Mouse (Mus musculus) c-Kit-positive CD71-positive TER-119-negative erythroid progenitor cells, embryonic 14.5 days (primary cell): ENCODE results near the gene S1pr5.
"Not testable (repeated sequence)": the region's sequence is repeated elsewhere in the genome, so short reads cannot be mapped to it uniquely, and the experiment has no call there.

Source experiments
- DNase-seq: peaks from one replicate; pipeline ENCODE4 v3.0.0-alpha.2; 2013; ENCODE audit warnings: low read depth

The S1pr5 gene

DNA sequence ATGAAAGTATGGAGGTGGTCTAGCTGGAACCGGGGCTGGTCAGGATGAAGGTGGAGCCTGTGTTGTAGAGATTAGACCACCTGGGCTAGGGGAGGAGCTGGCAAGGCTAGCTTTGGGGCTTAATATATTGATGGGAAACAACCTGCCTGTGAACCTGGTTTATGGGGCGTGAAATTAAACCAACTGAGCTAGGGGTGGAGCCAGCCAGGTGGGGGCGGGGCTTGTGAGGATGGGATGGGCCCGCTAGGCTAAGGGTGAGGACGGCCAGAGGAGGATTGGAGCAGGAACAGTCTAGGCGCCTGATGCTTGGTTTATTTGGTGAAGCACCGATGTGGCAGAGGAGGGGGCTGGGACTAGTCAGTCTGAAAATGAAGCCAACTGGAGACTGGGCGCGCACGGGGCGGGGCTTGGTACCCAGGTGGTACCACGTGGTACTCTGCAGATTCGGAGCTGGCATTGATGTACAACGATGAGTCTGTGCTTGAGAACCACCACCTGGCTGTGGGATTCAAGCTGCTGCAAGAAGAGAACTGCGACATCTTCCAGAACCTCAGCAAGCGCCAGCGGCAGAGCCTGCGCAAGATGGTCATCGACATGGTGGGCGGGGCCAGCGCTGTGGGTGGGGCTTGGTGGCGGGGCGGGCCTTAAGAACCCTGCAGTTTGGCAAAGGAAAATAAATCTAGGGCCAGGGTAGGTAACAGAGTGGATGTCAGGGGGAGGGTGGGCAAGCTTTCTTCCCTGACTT, 43.5 kb downstream of the S1pr5 start:
- no peak for DNase-seq

DNA sequence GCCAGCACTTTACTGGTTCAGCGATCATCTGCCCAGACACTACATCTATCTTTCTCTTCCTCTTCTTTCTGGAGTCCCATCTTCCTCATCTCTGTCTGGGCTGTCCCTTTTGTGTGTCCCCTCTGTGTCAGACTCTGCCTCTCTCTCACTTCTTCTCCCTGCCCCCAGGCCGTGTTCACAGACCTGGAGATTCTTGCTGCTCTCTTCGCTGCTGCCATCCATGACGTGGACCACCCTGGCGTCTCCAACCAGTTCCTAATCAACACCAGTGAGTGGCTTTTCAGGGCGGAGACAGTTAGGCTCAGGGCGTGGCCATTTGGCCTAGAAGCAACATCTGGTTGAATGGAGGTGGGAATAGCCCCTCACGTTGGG, 44.1 kb downstream of the S1pr5 start:
- no peak for DNase-seq

DNA sequence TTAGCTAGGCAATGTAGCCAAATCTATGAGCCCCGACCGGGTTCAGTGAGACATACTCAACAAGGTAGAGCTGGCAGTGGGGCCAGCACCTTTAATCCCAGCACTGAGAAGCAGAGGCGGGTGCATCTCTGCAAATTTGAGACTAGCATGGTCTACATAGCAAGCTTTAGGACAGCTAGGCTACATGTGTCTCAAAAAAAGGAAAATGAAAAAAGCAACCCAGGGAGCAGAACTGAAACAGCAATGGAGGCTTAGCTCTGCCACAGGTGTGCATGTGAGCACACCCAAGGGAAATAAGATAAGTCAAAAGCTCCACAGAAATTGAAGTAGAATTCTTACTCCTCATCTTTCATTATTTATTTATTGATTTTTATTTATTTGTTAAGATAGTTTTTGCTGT, 49.3 kb downstream of the S1pr5 start:
- DNase-seq: no peak

DNA sequence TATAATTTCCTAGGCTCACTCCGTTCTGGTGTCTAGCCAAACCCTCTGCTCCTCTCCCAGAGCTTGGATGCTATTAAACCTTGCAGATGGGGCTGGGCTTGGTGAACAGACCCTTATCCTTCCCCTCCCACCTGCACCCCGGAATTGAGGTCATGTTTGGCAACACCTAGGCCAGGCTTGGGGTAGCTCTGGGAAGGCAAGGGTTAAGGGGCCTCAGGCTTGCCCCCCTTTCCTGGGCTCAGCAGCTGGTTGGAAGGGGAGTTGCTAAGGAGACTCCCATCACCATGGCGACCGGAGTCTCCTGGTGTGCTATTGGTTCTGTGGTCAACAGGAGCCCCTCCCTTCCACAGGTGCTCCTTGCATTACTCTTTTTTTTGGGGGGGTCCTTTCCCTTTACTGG, 50.3 kb downstream of the S1pr5 start:
- no peak for DNase-seq

DNA sequence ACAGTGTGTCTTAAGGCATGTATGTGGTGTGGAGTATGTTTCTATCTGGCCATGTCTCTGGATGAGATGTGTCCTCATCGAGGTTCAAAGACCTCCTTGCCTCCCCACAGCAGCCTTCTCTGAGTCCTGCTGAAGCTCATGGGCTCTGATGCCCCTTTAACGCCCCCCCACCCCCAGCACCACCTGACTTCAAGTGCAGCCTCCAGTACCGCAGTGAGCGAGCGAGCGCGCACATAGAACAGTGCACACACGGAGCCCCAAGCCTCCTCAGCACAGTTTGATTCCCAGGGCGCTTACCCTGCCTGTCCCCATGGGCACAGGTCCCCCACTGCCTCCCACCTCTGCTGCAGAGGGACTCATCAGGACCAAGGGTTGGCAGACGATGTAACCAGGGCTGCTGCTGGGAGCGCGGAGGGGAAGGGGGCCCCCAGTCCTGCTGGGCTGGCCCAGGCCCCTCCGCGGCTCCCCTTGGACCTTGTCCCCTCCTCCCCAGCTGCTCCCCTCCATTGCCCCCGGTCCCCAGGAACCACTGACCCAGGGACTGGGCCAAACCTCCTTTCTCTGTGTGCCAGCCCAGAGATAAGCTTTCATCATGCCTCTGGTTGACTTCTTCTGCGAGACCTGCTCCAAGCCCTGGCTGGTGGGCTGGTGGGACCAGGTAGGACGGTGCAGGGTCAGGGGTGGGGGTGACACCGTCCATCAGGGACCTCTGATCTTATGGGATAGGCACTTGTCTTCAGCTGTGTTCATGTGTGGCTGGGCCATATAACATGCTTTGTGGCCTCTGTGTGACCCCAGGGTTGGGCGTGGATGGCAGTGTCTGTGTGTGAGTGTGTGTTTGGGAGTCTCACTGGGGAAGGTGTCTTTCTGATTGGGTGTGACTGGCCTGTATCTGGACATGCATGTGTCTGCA, 51.5 kb downstream of the S1pr5 start:
- DNase-seq: no peak

DNA sequence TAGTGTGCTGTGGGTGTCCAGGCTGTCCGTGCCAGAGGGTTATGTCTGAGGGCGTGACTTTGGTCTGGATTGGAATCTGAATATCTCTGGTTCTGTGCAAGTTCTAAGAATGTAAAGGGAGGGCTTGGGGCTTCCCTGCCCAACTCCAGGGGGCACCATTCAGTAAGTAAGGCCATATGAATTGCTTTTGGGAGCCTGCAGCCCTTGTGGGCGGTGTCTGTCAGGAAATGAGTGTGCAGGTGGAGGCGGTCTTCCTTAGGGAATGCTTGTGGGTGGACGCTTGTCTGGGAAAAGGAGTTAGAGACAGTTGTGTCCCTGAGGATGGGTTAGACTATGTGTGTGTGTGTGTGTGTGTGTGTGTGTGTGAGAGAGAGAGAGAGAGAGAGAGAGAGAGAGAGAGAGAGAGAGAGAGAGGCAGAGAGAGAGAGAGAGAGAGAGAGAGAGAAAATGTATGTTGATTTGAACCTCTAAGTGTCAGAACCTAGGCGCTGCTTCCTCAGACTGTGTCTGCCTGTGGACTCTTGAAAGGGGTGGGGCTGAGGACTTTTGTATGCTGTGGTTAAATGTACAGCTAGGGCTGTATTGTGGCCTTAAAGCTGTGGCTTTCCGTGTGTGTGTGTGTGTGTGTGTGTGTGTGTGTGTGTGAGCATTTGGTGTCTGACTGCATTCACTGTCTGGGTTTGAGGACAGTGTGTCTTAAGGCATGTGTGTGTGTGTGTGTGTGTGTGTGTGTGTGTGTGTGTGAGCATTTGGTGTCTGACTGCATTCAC, 52.3 kb downstream of the S1pr5 start:
- DNase-seq: not testable (repeated sequence)

DNA sequence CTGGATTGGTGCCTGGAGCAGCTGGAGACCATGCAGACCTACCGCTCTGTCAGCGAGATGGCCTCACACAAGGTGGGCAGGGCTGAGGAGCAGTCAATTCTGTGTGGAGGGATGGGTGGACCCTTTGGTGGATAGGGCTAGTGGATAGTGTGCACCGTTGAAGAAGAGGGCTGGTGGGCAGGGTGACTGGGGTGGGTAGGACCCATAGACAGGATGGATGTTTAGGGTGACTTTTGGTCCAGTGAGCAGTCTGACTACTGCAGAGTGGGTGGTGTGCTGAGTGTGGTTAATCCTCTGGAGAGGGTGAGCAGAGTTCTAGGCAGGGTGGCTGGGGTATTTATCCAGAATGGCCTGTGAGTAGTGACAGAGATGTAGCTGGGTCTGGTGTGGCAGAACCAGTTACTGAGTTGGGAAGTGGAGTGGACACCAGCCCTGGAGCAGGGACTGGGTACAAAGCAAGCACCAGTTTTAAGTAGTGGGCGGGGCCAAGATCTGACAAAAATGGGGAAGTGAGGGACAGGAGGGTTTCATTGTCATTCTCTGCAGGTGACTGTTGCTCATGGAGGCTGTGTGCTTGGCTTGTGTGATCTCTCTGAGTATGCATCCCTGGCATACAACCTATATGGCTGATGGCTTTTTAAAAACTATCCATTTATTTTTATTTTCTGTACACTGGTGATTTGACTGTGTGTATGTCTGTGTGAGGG, 53.3 kb downstream of the S1pr5 start:
- DNase-seq: no peak

DNA sequence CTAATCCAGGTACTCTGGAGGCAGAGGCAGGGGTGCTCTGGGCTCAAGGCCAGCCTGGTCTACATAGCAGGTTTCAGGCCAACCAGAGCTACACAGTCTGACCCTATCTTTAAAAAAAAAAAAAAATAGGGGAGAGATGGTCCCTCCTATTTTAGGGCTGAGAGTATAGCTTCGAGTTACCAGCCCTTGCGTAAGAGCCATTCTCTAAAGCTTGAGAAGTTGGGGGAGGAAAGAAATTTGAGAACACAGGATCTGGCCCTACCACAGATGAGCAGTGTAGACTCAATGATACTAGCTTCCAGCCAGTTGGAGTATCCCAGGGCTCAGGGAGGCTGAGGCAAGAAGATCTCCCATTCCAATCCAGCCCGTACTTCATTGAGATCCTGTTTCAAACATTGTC, 54.5 kb downstream of the S1pr5 start:
- no peak for DNase-seq
